Mouse (Mus musculus): Measurements from ENCODE around the gene Dnajc22.

Gene Dnajc22

GRCm38 (mm10) chr15:99087253-99088075 is 5.5 kb upstream of the Dnajc22 start, which contains the start of gene C1ql4:
TSS of gene C1ql4 (minus strand) at chr15:99087817.
- DNase-seq (ENCODE audit: low read depth, low spot score), result no peak

DNA sequence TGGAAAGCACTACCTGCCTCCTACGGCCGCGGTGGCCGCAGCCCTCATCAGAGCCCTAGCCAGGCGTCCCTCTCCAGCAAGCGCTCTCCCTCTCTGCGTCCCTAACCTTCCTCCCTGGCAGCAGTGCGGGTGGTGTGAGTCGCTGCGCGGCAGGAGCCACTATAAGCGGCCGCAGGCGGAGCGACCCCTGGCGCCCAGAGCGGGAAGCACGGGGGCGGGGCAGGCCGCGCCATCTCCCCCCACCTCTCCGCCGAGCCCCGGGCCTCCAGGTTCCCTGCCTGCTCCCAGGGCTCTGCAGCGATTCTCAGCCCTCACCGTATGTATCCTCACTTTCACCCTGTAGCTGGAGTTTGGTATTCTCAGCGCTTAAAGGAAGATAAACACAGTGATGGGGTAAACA is 4.7 kb upstream of the Dnajc22 start:
- DNase-seq (ENCODE audit: low read depth, low spot score), result peak; percentile 61

GRCm38 (mm10) chr15:99089069-99089468 is 3.9 kb upstream of the Dnajc22 start:
- DNase-seq (ENCODE audit: low read depth, low spot score), result no peak

GRCm38 (mm10) chr15:99093291-99094258 is 605 bp downstream of the Dnajc22 start:
- DNase-seq (ENCODE audit: low read depth, low spot score), result no peak

- no peak for DNase-seq (ENCODE audit: low read depth, low spot score)
Measured at GRCm38 (mm10) chr15:99094631-99095270, 1.8 kb downstream of the Dnajc22 start.

DNA sequence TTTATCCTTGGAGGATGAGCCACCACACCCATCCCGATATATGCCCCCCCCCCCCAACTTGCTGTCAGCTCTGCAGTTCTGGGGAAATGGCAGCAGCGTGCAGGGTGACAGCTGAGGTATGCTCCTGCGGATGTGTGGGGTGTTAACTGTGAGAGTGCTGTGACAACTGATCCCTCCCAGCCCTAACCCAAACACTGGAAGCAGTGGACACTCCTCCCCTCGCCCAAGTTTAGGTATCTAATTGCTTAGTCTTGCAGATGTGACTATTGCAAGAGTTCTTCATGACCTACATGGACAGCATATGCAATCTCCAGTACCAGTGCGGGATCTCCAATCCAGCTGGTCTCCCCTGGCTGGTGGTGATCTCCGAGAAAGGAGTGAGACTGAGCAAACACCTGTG is 2.4 kb downstream of the Dnajc22 start:
- no peak for DNase-seq (ENCODE audit: low read depth, low spot score)

- no peak for DNase-seq (ENCODE audit: low read depth, low spot score)
Measured at GRCm38 (mm10) chr15:99096061-99096793, 3.3 kb downstream of the Dnajc22 start.

DNA sequence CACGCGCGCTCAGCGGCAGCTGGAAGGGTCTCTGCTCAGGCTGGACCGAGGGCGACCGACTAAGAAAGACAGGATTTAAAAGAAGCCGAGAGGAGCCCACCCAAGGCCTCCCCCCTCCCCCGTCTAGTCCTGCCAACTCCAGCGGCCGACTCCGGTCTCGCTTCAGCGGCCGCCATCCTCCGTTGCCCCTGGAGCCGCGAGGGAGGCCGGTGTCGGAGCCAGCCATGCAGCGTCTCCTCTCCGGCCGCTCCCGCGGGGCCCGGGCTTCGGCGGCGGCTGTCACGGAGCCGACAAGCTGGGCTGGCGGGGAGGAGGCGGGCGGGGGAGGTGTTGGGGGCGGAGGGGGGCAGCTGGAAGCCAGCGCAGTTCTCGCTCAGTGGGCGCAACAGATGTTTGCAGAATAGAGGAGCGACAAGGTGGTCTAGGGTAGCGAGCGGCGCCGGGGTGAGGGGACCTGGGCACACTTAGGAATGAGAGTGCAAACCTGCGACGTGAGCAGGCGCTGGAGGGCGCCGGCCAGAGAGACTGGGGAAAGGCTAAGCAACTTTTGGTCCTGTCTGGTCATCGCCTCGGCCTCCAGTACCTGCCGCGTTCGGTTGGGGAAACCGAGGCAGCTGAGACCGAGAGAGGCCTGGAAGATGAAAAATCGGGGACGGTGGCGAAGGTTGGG is 4.0 kb downstream of the Dnajc22 start:
- no peak for DNase-seq (ENCODE audit: low read depth, low spot score)

GRCm38 (mm10) chr15:99097840-99098492 is 5.0 kb downstream of the Dnajc22 start:
- DNase-seq (ENCODE audit: low read depth, low spot score), result no peak

DNA sequence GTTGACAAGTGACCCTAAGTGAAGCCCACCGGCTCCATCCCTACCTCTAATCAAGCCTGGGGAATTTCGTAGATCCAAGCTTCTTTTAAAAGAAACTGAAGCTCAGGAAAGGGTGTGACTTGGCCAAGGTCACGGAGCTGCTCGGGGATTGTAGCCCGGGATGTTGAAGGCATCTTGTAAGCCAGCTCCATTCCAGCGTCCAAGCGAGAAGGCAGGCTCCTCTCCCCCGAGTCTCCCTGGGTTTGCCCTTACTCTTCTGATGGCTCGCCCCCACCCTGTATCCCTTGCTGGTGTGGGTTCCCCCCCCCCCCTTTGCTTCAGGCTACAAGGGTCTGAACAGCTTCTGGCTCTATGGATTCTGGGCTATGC is 5.5 kb downstream of the Dnajc22 start:
- no peak for DNase-seq (ENCODE audit: low read depth, low spot score)

- peak; percentile 77 for DNase-seq (ENCODE audit: low read depth, low spot score)
Measured at GRCm38 (mm10) chr15:99099139-99099556, 6.2 kb downstream of the Dnajc22 start.

- peak; percentile 18 for DNase-seq (ENCODE audit: low read depth, low spot score)
Measured at GRCm38 (mm10) chr15:99099984-99100383, 7.0 kb downstream of the Dnajc22 start.

- no peak for DNase-seq (ENCODE audit: low read depth, low spot score)
Measured at GRCm38 (mm10) chr15:99105238-99105637, 12.3 kb downstream of the Dnajc22 start.

DNA sequence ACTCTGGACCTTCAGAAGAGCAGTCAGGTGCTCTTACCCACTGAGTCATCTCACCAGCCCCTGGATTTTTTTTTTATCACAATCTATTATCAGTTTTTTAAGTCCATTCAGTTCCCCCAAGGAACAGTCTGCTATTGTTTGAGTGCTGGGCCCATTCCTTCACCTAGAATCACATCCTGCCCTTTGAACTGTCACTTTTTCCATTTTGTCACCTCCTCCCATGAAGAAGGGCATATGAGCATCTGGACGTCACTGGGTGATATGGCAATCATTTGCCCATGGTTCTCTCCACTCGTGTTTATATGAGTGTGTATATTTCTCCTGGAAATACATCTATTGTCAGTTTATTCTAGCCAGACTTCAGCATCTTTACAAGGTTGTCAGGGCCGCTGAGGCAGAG is 14.9 kb downstream of the Dnajc22 start:
- DNase-seq (ENCODE audit: low read depth, low spot score), result no peak

DNA sequence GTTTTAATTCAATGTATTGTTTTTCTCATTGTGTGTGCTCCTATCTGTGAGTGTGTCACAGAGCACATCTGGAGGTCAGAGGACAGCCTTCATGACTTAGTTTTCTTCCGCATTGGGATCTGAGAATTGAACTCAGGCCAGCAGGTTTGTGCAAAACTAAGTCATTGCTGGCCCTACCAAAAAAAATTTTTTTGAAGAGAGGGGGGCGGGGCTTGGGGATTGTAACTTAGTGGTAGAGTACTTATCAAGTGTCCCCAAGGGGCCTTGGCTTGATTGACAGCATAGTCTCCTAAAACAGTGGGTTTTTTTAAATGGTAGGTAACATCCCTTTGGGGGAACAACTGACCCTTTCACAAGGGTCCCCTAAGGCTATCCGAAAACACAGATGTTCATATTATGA is 18.2 kb downstream of the Dnajc22 start:
- DNase-seq (ENCODE audit: low read depth, low spot score), result peak; percentile 40

GRCm38 (mm10) chr15:99111809-99112208 is 18.8 kb downstream of the Dnajc22 start:
- no peak for DNase-seq (ENCODE audit: low read depth, low spot score)

GRCm38 (mm10) chr15:99112843-99113395 is 19.9 kb downstream of the Dnajc22 start:
- DNase-seq (ENCODE audit: low read depth, low spot score), result no peak

DNA sequence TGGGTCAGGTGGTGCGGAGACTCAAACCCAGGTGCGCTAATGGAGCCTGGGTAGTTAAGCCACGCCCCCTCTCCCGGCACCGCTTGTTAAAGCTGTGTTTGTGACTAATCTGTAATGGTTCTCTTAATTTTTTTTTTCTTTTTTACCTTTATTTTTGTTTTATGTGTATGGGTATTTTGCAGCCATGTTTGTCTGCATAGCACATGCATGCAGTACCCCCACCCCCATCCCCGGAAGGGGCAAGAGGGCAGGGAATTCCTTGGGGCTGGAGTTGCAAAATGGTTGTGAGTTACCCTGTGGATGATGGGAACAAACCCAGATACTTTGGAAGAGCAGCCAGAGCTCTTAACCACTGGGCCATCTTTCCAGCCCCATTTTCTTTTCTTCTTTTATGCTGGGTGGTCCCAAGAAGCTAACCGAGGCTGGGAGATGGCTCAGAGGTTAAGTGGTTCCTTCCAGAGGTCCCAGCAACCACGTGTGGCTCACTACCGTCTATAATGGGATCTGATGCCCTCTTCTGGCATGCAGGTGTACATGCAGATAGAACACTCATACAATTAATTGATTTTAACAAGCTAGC is 20.5 kb downstream of the Dnajc22 start:
- DNase-seq (ENCODE audit: low read depth, low spot score), result peak; percentile 85

DNA sequence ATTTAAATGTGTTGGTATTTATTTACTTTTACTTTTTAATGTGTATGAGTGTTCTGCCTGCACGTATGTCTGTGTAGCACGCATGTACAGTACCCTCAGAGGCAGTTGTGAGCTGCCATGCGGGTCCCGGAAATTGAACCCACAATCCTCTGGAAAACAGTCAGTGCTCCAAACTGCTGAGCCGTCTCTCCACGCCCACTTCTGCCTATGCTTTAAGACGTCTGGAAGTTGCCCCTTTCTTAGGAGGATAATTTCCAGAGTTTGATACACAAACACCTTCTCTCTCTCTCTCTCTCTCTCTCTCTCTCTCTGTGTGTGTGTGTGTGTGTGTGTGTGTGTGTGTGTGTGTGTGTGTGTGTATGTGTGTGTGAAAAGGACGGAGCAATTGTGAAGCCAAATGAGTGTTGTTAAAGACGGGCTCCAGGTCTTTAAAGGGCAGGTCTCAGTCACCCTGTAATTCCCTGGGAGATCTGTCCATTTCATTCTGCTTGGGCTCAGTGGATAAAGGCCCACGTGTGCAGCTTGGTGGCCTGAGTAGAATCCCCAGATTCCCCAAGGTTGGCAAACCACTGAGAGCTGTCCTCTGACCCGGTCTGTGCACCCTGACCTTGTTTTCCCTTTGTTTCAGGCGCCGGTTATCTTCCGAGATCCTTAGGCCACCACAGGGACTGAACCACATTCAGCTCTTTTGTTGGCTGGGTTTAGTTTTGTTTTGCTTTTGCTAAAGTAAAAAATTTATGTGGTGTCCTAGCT is 21.5 kb downstream of the Dnajc22 start:
- no peak for DNase-seq (ENCODE audit: low read depth, low spot score)

Data from A20 (cell line).